Mouse (Mus musculus) ES-Bruce4 (cell line): ENCODE data around the gene Nipsnap3a.

Source experiments
- CTCF ChIP-seq: IDR thresholded peaks from one replicate; pipeline ENCODE4 v1.8.1; 2011; ENCODE audit warnings: low read depth, low read length
- POLR2A ChIP-seq: IDR thresholded peaks from one replicate; pipeline ENCODE4 v1.8.1; 2011; ENCODE audit warnings: low read length; ENCODE audit not compliant: insufficient read depth

- TF ChIP-seq POLR2A = no peak
- no peak for TF ChIP-seq CTCF
These were observed 25.3 kb downstream of the Nipsnap3a start for GRCm38 (mm10) chr4:53014421-53014820.
